Mouse (Mus musculus) cerebellum, adult 18-20 months (tissue): ENCODE results near the gene Gm11634.
A peak's percentile ranks its signal among the peaks of the same experiment; 100 is the strongest.
"Not testable (repeated sequence)": the region's sequence is repeated elsewhere in the genome, so short reads cannot be mapped to it uniquely, and the experiment has no call there.

Experiments
- DNase-seq, 2 experiments: peaks; one replicate each; pipeline ENCODE4 v3.0.0; 2021

Gene Gm11634

DNA sequence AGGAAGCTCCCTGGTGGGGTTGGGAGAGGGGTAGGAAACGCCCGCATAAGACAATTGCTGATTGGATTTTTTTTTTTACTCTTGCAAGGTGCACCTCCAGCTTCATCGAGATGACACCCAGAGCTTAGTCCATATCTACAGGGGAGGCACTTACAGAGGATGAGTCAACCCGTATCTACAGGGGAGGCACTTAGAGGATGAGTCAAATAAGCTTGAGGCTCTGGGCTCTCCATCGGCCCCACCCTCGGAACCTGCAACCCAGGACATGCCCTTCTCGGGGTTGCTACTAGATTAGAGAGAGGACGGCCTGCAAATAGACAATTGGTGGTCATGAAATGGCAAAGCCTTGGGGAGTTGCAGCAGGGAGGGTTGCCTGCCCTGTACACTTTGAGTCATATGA, 17.0 kb upstream of the Gm11634 start:
- DNase-seq = no peak

DNA sequence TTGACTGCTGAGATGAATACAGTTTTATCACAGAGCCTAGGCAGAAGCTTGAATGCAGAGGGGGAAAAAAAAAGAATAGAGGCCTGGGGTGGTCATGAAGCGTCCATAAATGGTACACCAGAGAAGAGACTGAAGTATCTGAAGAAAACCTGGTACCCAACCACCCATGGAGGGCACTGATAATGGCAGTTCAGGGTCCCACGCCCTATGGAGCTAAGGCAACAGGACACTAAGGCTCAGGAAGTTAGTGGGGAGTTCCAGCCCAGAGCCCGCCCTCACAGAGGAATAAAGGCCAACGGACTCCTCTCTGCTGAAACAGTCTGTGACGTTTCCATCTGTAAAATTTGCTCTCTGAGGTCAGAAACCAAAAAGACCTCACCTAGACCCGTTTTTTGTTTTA, 16.3 kb upstream of the Gm11634 start:
- no peak for DNase-seq

DNA sequence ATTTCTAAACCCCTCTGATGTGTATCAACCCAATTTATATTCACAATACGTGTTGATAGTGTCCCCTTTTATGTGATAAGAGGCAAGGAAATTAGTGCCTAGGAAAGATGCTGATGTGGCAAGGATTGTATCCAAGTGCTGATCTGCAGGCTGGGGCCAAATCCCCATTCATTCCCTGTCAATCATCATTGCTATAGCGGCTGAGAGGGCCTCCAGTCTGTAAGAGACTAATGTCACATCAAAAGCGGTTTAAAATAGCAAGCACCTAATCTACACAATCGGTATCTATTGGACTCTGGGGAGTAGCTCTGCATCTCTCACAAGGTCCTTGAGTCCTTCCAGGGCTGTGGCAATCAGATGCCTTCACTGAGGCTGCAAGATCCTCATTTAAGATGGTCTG, 15.1 kb upstream of the Gm11634 start:
- no peak for DNase-seq

DNA sequence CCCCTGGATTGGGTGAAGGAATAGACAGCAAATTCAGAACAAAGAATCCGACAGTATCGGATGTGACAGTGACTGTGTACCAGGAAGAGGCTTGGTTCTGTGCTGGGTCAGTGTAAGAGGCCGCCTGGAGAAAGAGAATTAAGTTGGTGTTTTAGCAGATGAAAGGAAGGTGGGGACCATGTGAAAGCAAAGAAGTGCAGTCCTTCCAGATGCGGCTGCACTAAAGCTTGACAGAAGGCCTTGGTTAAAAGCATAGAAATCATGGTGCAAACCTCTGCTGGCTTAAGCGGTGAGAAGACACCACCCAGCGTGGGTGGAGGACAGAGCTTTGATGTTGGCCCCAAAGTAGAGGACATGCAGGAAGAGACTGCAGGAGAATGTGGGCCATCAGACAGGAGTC, 14.5 kb upstream of the Gm11634 start:
- DNase-seq = no peak

DNA sequence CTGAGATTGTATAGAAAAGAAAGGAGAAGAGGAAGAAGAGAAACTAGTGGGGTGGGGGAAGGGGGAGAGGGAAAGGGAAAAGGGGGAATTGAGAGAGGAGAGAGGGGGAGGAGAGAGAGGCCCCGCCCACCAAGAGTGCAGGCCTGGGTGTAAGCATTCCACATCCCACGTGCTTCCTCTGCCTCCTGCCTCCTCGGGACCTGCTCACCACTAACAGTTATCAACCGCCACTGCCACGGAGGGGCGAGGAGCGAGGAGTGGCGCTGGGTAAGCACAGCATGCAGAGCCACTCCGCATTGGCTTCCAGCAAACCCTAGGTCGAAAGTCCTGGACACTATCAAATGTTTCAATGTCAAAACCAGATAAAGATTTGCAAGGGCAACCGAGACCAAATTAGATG, 11.4 kb upstream of the Gm11634 start:
- DNase-seq = no peak

DNA sequence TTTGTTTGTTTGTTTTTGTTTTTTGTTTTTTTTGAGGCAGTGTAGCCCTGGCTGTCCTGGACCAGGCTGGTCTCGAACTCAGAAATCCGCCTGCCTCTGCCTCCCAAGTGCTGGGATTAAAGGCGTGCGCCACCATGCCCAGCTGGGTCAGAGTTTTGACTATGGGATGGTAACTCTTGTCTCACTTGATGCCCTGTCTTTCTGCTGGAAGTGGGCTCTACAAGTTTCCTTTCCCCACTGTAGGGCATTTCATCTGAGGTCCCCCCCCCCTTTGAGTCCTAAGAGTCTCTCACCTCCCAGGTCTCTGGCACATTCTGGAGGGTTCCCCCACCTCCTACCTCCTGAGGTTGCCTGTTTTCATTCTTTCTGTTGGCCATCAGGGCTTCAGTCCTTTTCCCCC, 8.1 kb upstream of the Gm11634 start:
- not testable (repeated sequence) for DNase-seq

DNA sequence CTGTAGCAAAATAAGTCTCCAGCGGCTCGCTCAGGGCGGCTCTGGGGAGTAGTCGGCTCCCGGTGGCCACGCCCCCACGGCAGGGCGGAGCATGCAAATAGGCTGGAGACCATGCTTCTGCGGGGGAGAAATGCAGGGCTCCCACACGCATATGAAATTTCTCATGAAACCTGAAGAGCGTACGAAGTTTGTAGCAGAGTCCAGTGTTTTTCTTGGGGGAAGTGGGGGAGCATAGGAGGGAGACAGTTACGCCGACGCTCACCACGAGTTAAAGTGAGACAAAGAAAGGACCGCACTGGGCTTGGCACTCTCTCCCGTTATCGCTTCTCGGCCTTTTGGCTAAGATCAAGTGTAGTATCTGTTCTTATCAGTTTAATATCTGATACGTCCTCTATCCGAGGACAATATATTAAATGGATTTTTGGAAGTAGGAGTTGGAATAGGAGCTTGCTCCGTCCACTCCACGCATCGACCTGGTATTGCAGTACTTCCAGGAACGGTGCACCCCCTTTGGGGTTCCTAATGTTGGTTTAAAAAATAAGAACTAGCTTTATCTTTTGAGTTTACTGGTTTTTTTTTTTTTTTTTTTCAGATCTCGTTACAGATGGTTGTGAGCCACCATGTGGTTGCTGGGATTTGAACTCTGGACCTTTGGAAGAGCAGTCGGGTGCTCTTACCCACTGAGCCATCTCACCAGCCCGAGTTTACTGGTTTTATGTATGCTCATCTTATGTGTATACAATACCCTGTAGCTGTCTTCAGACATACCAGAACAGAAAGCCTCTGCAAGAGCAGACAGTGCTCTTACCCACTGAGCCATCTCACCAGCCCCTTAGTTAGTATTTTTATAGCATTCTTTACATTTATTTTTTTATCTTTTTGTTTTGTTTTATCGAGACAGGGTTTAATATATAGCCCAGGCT, 5.7 kb upstream of the Gm11634 start:
- peak; percentile 73 to 77 for DNase-seq

DNA sequence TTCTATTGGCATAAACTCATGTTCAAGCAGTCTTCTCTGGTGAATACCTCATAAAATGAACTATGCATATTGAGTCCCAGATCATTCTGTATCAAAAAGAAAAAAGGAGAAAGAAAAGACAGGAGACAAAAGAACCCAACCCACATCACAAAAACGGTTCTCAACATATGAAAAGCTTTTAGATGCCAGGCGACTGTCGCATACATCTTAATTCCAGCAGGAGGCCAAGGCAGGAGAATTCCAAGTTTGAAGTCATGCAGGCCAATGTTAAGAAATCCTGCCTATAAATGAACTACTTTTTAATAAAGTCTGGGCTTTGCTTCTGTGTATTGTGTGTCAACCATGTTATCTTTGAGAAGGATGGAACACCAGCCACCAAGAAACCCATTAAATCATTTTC, 5.1 kb upstream of the Gm11634 start:
- DNase-seq = no peak

DNA sequence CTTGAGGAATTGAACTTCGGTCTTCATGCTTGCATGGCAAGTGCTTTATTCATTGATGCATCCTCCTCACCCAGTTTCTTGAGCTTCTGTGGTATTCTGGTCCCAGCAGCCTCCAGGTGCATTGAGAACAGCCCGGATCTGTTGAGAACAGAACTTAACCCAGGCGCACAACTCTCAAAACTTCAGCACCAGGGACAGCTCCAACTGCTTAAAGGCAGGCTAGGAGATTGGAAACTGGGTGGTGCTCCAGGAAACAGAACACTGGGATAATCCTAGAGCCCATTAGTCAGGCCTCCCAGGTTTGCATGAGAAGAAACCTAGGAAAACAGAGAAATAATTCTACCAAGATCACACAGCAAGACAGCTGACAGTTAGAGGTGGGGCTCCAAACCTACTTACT, 3.4 kb upstream of the Gm11634 start:
- no peak for DNase-seq

DNA sequence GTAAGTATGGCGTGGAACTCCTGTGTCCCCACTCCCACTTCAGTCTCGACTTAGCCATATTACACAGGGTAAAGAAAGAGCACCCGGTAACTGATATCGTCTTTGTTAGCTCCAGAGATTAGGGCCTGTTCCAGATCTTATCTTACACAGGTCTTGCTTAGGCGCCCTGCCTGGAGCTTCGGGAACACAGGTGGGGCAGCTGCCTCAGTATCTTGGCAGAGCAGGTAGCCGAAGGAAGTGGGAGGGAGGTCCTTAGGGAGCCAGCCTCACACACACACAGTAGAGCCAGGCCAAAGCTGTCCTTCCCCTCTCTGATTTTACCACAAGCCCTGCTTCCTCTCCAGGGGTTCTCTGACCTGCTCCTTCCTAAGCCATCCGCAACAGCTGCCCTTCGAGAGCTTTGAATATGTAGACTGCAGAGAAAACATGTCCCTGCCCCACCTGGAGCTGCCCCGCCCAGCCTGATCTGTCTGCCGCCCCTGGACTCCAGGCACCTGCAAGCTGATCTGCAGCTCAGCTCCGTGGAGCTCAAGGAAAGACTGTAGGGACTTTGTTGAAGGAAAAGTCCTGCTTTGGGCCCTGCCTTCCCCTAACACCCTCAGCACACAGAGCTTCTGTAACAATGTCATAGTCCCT, 8.9 kb downstream of the Gm11634 start:
- DNase-seq = no peak

DNA sequence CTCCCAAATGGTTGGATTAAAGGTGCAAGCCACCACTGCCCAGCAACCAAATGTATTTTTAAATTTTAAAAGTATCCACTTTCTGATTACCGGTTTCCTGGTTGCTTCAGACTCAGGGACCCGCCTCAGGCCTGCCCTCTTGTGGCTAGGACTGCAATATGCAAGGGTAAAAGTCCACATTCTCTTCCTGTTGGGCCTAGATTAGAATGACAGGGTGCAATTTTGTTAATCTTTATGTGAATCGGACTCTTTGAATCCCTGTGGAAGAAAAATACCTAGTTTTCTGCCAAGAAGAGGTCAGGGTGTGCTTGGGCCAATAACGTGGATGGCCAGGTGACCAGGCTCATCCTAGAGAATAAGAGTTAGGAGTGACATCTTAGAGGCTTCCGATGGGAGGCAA, 9.6 kb downstream of the Gm11634 start:
- DNase-seq = peak; percentile 47 to 61

DNA sequence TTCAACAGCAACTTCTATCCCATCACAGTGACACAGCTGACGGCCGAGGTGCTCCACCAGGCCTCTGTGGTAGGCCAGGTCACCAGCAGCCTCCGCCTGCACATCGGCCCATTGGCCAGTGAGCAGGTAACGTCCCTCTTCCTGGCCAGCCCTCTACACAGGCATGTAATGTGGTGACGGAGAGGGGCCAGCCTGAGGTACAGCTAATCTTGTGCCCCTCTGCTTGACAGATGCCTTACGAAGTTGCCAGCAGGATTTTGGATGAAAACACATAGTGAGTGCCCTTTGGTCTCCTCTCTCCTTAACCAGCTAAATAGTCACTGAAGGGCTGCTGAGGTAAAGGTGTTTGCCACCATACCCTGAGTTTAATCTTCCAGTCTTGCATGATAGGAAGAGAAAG, 10.2 kb downstream of the Gm11634 start:
- no peak for DNase-seq

DNA sequence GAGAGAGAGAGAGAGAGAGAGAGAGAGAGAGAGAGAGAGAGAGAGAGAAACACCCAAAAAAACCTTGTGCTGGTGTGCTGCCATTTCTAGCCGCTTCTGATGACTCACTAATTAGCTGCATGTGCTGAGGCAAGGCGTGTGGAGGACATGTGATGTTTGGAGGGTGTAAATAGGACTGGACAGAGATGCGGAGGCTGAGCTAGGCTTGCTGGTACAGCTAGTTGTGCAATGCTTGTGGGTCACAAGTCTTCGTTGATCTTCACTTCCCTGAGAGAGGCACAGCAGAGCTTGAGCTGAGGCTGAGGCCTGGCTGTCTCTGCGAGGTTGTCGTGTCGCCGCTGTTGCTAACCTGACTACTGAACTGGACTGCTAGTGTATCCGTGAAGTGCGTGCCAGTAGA, 11.4 kb downstream of the Gm11634 start:
- DNase-seq = no peak

DNA sequence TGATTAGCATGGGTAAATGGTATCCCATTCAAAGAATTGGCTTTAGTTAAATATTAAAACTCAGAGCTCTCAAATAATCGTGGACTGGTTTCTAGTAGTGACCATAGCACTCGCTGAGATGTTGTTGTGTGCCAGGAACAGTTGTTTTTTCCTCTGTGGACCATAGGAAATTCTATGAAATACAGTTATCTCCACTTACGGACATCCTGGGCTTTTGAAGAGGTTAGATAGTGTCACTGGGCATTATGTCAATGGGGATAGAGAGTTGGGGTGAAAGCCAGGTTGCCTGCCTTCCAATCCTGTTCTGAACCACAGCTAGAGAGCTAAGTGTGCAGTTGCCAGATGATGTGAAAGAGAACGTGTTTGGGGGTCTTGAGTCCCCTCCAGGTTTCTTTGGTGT, 13.3 kb downstream of the Gm11634 start:
- no peak for DNase-seq

DNA sequence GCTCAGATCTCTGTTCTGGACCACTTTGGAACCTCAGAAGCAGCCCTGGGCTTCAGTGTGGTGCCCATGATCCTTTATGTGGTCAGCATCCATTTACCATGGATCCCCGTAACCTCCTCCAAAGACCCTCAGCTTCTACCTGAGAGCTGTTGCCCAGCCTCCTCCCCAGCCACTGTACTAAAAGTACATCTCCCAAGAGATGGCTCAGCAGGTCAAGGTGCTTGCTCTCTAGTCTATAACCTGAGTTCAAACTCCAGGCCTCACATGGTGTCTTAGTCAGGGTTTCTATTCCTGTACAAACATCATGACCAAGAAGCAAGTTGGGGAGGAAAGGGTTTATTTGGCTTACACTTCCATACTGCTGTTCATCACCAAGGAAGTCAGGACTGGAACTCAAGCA, 14.0 kb downstream of the Gm11634 start:
- not testable (repeated sequence) for DNase-seq

DNA sequence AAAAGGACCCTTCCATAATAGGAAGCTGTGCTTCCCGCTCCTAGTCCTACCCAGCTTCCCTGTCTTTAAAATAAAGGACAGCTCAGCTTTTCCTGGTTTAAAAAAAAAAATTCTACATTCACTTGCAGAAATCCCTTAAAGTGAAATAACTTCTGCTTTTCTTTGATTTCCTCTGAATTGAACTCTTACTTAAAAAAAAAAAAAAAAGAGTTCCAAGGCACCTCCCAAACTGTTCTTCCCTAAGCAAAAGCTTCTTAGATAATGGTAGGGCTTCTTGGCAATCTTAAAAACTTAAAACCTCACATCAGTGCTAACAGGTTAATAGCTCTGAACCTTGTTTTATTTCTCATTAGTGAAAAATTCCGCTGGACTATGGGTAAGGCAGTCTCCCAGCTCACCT, 15.9 kb downstream of the Gm11634 start:
- DNase-seq = no peak

DNA sequence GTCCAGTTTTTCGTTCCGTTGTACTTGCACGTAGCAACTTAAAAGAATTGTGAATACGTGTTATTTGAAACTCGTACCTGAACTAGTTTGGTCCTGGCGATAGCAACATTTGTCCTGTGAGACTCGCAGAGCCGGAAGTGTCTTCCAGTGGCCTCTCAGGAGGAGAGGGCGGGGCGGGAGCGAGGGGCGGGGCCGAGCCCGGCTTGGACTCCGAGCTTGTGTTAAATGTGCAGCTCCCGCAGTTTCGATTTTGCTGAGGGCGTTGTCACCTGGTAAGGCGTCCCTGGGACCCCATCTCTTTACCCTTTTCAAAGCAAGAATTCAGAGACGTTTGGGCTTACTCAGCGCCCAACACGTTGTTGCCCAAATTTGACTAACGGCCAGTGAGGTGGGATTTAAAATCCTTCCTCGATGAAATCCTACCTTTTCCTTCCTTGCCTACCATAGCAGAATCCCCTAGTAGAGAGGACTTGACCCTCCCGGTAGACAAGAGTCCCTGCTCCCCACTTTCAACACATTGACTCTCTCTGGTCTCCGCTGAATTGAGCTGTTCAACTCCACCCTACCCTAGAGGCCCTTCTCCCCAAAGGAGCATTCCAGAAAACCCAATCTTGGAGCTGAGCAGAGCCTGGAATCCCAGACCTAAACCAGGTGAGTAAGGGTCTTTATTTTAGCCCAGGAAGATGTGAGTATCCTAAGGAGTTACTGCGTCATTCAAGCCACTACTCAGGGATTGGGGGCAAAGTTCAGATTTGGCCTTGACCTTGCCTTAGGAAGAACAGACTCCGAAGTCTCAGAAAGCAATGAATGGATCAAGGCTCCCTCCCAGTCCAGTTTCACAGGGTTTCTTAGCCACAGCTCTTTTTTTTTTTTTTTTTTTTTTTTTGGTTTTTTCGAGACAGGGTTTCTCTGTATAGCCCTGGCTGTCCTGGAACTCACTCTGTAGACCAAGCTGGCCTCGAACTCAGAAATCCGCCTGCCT, 16.7 kb downstream of the Gm11634 start, which contains the start of gene Tmem106a:
Gene Tmem106a, plus strand, starts transcription at position 189 of the 982 bp plus-strand sequence.
- DNase-seq = peak in 1 of 2 experiments; percentile 9

DNA sequence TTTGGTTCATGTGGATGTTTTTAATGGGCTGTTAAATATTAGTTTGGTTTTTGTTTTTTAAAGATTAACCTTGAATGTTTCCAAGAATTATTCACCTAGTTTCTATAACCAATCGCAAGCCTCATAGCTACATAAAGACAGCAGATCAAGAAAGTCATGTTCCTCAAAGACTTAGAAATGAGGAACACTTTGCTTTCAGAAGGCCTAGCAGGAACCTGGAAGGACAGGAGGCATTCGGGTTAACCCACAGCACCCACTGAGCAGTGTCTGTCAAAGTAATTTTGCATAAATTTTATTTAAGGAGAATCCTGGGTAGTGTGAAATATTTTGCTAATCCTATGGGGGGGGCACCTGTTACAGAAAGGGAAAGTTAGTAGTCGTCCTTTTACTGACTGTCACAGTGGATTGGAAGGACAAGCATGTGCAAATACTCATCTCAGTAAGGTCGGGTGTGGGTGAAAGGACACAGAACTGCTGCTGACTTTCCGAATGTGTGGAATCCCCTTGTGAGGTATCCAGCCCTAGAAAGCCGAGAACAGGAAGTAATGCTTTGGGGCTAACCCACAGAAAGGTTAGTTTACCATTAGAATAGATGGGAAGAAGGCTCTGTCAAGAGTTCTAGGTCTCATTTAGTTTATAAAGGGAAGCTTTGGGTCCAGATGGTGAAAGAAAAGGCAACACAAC, 17.8 kb downstream of the Gm11634 start:
- DNase-seq = no peak

DNA sequence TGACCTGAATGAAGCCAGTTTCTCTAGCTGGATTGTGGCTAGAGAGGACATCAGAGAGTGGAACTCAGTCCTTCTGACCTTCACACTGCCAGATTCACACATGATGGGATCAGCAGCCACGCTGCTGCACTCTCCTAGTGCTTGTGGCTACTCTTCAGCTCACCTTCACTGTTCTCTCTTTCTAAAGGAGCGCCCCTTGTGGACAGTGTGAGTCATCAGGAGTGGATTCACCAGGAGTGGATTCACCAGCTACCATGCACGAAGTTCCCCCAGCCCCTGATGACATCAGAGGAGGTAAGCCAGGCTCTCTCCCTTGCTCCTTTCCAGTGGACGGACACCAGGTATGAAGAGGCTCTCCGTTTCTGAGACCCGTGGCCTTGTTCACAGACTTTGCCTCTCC, 22.9 kb downstream of the Gm11634 start:
- DNase-seq = no peak

DNA sequence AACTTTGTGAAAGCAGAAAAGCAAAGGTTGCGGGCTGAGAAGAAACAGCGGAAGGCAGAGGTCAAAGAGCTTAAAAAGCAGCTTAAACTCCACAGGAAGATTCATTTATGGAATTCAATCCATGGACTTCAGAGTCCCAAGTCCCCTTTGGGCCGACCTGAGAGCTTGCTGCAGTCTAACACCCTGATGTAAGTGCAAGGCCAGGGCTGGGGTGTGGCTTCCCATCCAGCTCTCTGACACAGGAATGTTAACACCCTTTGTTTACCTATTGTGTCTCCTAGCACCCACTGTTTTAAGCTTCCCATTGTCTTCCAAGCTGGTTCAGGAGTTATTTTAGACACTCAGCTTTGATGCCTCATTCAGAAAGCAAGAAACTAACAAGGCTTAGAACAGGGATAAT, 30.6 kb downstream of the Gm11634 start:
- no peak for DNase-seq

DNA sequence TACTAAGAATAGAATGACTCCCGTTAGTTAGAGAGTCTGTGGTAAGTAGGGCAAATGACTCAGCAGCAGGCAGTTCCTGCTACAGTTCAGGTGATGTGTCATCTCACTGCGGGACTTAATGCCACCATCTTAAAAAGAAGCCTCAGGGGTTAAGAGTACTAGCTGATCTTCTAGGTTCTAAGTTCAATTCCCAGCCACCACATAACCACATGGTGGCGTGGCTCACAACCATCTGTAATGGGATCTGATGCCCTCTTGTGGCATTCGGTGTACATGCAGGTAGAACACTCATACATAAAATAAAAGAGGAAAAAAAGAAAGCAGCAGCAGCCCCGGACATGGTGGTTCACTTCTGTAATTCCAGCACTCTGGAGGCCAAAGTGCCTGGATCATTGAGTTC, 36.7 kb downstream of the Gm11634 start:
- DNase-seq = peak; percentile 37 to 38

DNA sequence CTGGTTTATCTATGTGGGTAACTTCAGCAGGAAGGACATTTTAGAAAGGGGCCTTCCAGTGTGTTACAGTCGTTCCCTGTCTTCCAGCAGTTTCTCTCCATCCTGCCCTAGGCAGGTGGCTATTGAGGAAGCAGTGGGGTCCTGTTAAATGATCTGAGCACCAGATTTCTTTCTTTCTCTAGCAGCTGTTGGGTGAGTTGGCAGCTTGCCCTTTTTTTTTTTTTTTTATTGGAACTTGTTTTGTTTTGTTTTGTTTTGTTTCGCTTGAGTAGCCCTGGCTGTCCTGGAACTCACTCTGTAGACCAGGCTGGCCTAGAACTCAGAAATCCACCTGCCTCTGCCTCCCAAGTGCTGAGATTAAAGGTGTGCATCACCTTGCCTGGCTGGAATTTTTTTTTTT, 42.1 kb downstream of the Gm11634 start:
- DNase-seq = no peak

DNA sequence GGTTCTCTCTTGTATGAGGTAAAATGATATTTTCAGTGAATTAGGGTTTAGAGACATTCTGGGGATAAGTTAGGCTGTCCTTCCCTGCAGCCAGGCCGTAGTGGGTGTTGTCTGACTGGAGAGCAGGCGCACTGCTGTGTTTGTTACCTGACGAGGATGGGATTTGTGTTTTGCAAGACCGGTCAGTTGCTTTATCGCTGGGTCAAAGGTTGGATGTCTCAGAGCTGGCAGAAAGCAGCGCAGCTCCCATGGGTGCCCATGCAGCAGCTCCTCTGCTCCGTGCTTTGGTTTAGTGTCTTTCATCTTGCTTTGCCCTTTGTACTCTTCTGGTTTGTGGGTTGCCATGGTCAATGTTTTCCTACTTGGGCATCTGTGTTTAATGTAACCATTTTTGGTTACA, 42.5 kb downstream of the Gm11634 start:
- no peak for DNase-seq
